Mouse (Mus musculus) embryonic facial prominence, embryonic 11.5 days (tissue): ENCODE measurements around the gene Gstp3. TPM values are rescaled to one million over a fixed set of nuclear protein-coding genes. Genes with fewer than 3 reads are reported as not detected.

Source experiments
- ATAC-seq: fragments of 200-750 bp; cut with Nextera tagmentation; replicated peaks from 2 replicates; pipeline ENCODE4 v1.8.0; 2017; ENCODE audit warnings: low read depth; ENCODE audit not compliant: insufficient number of reproducible peaks, low FRiP score, low TSS enrichment
- DNase-seq: peaks from one replicate; pipeline ENCODE4 v3.0.0-alpha.2; 2015; ENCODE audit warnings: low spot score
- H3K27ac ChIP-seq: fragments of 300-500 bp; sonication (generic); replicated peaks from 2 replicates; pipeline ENCODE4 v1.5.1; 2014; ENCODE audit warnings: mild to moderate bottlenecking, low read depth, low read length, control low read depth
- H3K27me3 ChIP-seq: fragments of 300-500 bp; sonication (generic); 2 replicates; pipeline ENCODE4 v1.6.1; 2014; ENCODE audit warnings: mild to moderate bottlenecking, low read length, moderate library complexity, mixed read lengths; ENCODE audit not compliant: control insufficient read depth, insufficient read depth
- H3K36me3 ChIP-seq: fragments of 300-500 bp; sonication (generic); replicated peaks from 2 replicates; pipeline ENCODE4 v1.6.1; 2014; ENCODE audit warnings: low read depth, mild to moderate bottlenecking, low read length, moderate library complexity, mixed read lengths; ENCODE audit not compliant: control insufficient read depth, insufficient read depth
- H3K4me1 ChIP-seq: fragments of 300-500 bp; sonication (generic); 2 replicates; pipeline ENCODE4 v1.6.1; 2014; ENCODE audit warnings: low read length, mixed read lengths; ENCODE audit not compliant: control insufficient read depth, insufficient read depth
- H3K4me2 ChIP-seq: fragments of 300-500 bp; sonication (generic); 2 replicates; pipeline ENCODE4 v1.6.1; 2014; ENCODE audit warnings: low read depth, mild to moderate bottlenecking, control low read depth, low read length, moderate library complexity
- H3K4me3 ChIP-seq: fragments of 300-500 bp; sonication (generic); 2 replicates; pipeline ENCODE4 v1.5.1; 2014; ENCODE audit warnings: low read depth, low read length, control low read depth
- H3K9ac ChIP-seq: fragments of 300-500 bp; sonication (generic); replicated peaks from 2 replicates; pipeline ENCODE4 v1.6.1; 2014; ENCODE audit warnings: mild to moderate bottlenecking, control low read depth, low read length
- H3K9me3 ChIP-seq: fragments of 300-500 bp; sonication (generic); replicated peaks from 2 replicates; pipeline ENCODE4 v1.6.1; 2016; ENCODE audit warnings: mild to moderate bottlenecking, low read length, inconsistent platforms, mixed read lengths; ENCODE audit not compliant: control insufficient read depth
- WGBS: fragments of 180-500 bp; shearing (Covaris S2); extraction: QIAGEN DNeasy Blood & Tissue Kit; methylation state at CpG from one replicate; pipeline ENCODE4 v1.1.7; 2014; 5-methylcytosine and 5-hydroxymethylcytosine counted together
- polyA plus RNA-seq: library from polyadenylated mRNA; unstranded; fragments of >200 nt; fragmentation: Nextera tagmentation; extraction: Ambion mirVana; gene quantifications from 2 replicates; pipeline ENCODE4 v1.2.1, GENCODE M21; 2014

Gene Gstp3
- polyA plus RNA-seq, 1 experiment from 2014 or later, result not detected

DNA sequence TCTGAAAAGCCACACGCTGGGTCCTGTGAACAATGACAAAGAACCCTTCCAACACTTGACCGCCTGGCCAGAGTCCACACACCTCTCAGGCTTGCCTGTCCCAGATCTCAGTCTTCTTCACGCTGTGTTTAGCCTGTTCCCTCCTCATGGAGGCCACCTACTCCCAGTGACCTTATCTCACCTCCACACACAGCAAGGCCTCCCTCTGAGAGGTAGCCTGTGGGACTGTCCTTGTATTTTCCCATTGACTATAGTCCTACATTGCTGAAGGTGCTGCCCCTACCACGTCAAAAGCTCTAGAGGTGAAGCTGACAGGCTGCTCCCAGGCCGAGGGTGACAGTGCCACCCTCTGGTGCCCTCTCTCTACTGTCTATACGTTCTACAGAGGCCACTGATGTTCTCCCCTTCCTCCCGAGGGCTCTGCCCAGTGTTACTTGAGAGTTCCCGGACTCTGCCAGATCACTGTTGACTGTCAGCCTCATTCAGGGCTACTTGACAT, 21.2 kb upstream of the Gstp3 start:
- ATAC-seq, result no peak
- H3K9ac ChIP-seq, result no peak overlapping the region
- no peak overlapping the region for H3K4me3 ChIP-seq
- H3K4me2 ChIP-seq, result no peak overlapping the region
- no peak for DNase-seq
- H3K27me3 ChIP-seq, result no peaks in the 10 kb centered on the region
- WGBS, result 59% methylated on average over 8 of the region's 8 CpGs
- no peaks in the 10 kb centered on the region for H3K36me3 ChIP-seq
- no peaks in the 10 kb centered on the region for H3K9me3 ChIP-seq
- no peaks in the 10 kb centered on the region for H3K4me1 ChIP-seq
- H3K27ac ChIP-seq, result no peak overlapping the region

DNA sequence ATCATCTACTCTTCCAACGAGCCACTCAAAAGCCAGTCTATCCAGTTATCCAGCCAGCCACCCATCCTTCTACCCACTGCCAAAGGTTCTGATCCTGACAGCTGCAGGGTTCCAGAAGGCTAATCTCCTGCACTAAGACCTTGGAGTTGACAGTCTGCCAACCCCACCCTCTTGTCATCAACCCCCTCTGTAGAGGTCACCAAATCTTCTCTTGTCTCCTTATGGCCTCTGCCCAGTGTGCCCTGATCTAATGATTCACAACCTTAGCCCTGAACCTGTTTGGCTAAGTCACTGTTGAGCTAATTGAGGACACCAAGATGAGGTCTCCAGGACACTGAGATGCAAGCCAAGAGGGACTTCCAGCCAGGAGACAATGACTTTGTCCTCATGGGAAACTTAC, 20.2 kb upstream of the Gstp3 start:
- ATAC-seq (no peak), DNase-seq (no peak)
- Histone ChIP-seq H3K36me3 (no peaks in the 10 kb centered on the region), H3K27ac (no peak overlapping the region), H3K4me3 (no peak overlapping the region), H3K4me2 (no peak overlapping the region), H3K9ac (no peak overlapping the region), H3K4me1 (no peaks in the 10 kb centered on the region), H3K27me3 (no peaks in the 10 kb centered on the region), H3K9me3 (no peaks in the 10 kb centered on the region)
- 86% methylated on average over 1 of the region's 1 CpGs for WGBS

DNA sequence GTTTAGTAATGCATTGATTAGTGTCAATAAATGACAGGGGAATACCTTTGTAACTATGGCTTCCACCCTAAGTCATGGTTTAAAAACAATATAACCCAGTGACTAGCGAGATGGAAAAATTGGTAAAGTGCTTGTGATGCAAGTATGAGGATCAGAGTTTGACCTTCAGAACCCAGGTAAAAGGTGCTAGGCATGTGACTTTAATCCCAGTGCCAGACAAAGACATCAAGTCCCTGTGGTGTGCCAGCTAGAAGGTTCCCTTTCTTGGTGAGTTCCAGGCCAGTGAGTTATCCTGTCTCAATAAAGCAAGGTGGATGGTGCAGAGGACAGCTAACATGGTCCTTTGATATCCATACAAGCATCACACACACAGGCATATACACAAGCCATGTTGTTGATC, 16.2 kb upstream of the Gstp3 start:
- Histone ChIP-seq H3K27me3 (no peaks in the 10 kb centered on the region), H3K9ac (no peak overlapping the region), H3K4me3 (no peak overlapping the region), H3K27ac (no peak overlapping the region), H3K36me3 (no peaks in the 10 kb centered on the region), H3K4me2 (no peak overlapping the region), H3K4me1 (no peaks in the 10 kb centered on the region), H3K9me3 (no peaks in the 10 kb centered on the region)
- DNase-seq (no peak), ATAC-seq (no peak)
- WGBS, result 83% methylated on average over 1 of the region's 1 CpGs

DNA sequence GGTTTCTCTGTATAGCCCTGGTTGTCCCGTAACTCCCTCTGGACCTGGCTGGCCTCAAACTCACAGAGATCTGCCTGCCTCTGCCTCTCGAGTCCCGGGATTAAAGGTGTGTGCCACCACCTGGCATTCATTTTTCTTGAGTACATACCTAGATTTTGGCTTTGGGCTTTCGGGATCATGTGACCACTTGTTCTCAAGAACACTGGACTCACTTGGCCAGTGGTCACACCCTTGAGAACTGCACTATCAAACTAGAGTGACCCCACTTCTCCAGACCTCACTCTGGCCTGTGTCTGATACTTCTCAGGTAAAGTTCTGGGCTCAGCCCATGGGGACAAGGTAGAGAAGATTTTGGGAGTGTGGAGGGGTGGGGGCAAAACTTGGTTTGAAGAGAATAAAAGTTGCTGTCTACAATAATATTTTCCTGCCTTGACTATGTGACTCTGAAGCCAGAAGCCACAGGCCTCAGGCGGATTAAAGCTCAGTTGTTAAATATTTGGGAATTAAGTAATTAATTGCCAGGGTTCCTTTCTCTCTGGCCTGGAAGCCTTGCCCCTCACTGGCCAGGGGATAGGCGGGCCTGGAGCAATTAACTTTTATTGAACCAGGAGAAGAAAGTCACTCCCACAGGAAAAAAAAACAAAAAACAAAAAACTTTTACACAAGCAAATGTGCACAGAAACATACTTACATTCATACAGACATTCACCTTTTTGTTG, 13.5 kb upstream of the Gstp3 start:
- Histone ChIP-seq H3K36me3 (no peaks in the 10 kb centered on the region), H3K27me3 (no peaks in the 10 kb centered on the region), H3K4me2 (no peak overlapping the region), H3K9ac (no peak overlapping the region), H3K4me1 (no peaks in the 10 kb centered on the region), H3K9me3 (no peaks in the 10 kb centered on the region), H3K4me3 (no peak overlapping the region), H3K27ac (no peak overlapping the region)
- 77% methylated on average over 6 of the region's 6 CpGs for WGBS
- ATAC-seq (no peak), DNase-seq (no peak)

DNA sequence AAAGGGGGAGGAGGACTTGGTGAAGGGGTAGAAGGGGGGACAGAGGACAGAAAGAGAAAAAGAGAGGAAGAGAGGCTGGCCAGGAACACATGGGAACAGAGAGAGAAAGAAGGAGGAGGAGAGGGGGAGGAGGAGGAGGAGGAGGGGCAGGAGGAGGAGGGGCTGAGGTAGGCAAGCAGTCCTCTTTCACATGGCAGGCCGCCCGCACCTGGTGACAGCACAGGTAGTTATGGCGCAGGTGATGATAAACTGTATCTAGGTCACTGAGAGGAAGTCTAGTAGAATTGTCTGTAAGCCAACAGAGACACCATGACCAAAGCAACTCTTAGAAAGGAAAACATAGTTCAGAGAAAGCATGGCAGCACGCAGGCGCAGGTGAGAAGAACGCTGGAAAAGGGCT, 12.0 kb upstream of the Gstp3 start:
- DNase-seq, result no peak
- H3K4me2 ChIP-seq, result no peak overlapping the region
- no peak overlapping the region for H3K4me3 ChIP-seq
- no peaks in the 10 kb centered on the region for H3K27me3 ChIP-seq
- H3K27ac ChIP-seq, result no peak overlapping the region
- ATAC-seq, result no peak
- no peaks in the 10 kb centered on the region for H3K4me1 ChIP-seq
- H3K36me3 ChIP-seq, result no peaks in the 10 kb centered on the region
- H3K9me3 ChIP-seq, result no peaks in the 10 kb centered on the region
- H3K9ac ChIP-seq, result no peak overlapping the region
- WGBS, result 92% methylated on average over 6 of the region's 6 CpGs

DNA sequence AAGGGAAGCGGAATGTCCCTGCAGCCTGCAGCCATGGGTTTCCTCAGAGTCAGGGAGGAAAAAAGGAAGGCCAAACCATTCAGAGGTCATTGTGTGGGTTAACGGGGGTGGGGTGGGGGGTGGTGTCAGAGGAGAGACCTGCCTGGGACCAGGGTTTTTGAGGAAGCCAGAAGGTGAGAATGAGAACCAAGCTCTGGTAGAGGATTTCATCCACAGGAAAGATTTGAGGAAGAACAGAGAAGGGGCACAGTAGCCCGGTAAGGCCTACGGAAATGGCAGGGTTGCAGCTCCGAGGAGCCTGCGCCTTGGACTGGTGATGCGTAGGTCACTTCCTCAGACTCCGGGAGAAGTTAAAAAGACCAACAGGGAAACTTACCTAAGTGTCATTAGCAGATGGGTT, 11.4 kb upstream of the Gstp3 start:
- no peaks in the 10 kb centered on the region for H3K36me3 ChIP-seq
- H3K4me2 ChIP-seq, result no peak overlapping the region
- no peak for ATAC-seq
- no peak overlapping the region for H3K9ac ChIP-seq
- no peaks in the 10 kb centered on the region for H3K9me3 ChIP-seq
- H3K4me3 ChIP-seq, result no peak overlapping the region
- H3K4me1 ChIP-seq, result no peaks in the 10 kb centered on the region
- no peak overlapping the region for H3K27ac ChIP-seq
- 72% methylated on average over 8 of the region's 8 CpGs for WGBS
- no peak for DNase-seq
- H3K27me3 ChIP-seq, result no peaks in the 10 kb centered on the region

DNA sequence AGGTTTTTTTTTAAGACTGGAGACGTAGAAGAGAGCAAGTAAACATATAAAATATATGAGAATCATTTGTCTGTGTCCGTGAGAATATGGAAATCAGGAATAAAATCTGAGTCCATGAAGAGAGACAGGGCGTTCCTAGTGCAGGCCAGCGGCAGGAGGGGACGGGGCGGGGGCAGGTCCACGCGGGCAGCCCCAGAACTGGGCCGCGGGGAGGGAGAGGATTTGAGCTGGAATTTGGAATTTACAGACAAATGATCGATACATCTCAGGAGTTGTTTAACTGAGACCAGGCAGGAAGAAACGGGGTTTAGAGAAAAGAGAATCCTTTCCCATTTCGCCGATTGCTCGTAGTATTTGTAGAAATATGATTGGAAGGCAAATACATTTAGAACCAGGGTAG, 10.9 kb upstream of the Gstp3 start:
- no peaks in the 10 kb centered on the region for H3K36me3 ChIP-seq
- ATAC-seq (no peak), DNase-seq (no peak)
- H3K4me3 ChIP-seq, result no peak overlapping the region
- WGBS, result 72% methylated on average over 15 of the region's 15 CpGs
- H3K4me1 ChIP-seq, result no peaks in the 10 kb centered on the region
- H3K27ac ChIP-seq, result no peak overlapping the region
- no peak overlapping the region for H3K9ac ChIP-seq
- H3K4me2 ChIP-seq, result no peak overlapping the region
- no peaks in the 10 kb centered on the region for H3K9me3 ChIP-seq
- H3K27me3 ChIP-seq, result no peaks in the 10 kb centered on the region

DNA sequence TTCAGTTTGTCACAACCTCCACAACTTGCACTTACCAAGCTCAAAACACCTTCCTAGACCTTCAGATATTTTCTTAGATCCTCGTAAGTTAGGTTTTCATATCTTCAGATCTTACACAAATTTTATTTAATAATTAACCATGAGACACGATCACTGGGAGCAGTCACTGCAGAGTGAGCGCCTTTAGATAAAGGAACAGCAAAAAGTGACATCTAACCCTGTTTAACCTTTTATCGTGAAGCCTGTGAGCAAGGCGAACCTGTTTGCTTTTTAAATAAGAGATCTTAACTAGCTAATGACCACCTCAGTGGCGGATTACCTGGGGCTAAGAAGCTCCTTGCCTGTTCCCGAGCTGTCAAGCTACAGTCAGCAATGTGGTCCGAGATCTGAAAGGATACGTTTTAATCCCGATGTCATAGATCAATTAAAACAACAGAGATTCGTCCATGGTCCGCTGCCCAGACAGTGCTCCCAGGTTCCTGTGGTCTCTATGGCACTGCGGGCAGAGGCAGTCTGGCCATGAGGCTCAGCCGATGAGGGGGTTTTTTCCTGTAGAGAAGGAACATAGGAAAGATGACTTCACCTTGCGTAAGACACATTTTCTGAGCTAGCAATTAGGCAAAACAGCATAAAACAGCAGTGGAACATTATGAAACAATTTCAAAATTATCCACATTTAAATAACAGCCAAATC, 9.5 kb upstream of the Gstp3 start:
- WGBS, result 68% methylated on average over 15 of the region's 15 CpGs
- no peaks in the 10 kb centered on the region for H3K27me3 ChIP-seq
- no peak overlapping the region for H3K9ac ChIP-seq
- no peak overlapping the region for H3K27ac ChIP-seq
- DNase-seq, result no peak
- no peaks in the 10 kb centered on the region for H3K4me1 ChIP-seq
- no peak for ATAC-seq
- H3K36me3 ChIP-seq, result no peaks in the 10 kb centered on the region
- no peak overlapping the region for H3K4me2 ChIP-seq
- no peaks in the 10 kb centered on the region for H3K9me3 ChIP-seq
- no peak overlapping the region for H3K4me3 ChIP-seq
